Mouse (Mus musculus) heart, adult 2 months (tissue): ENCODE measurements at regions not wholly inside any gene's neighbourhood (a gene's known extent, or its start where the extent isn't known, plus 50 kb on each side); places are given as distances from the start of the nearest gene placed in this dataset.

ENCODE experiments used
- CTCF ChIP-seq: fragments of 200-600 bp; IDR thresholded peaks from 2 replicates; pipeline ENCODE4 v1.8.1; 2022; ENCODE audit warnings: antibody characterized with exemption, mild to moderate bottlenecking, moderate library complexity
- EP300 ChIP-seq: fragments of 200-500 bp; IDR thresholded peaks from 2 replicates; pipeline ENCODE4 v1.6.1; 2011; ENCODE audit warnings: low read depth, low read length, control low read depth; ENCODE audit not compliant: insufficient read depth
- POLR2A ChIP-seq: fragments of 200-500 bp; IDR thresholded peaks from 2 replicates; pipeline ENCODE4 v1.6.1; 2011; ENCODE audit warnings: mild to moderate bottlenecking, low read depth, low read length, control low read depth; ENCODE audit not compliant: insufficient read depth

GRCm38 (mm10) chr3:111074311-111074710 is 823.5 kb upstream of the Prmt6 start:
- TF ChIP-seq CTCF (no peak), EP300 (no peak), POLR2A (no peak)
